Mouse (Mus musculus) E14TG2a.4 (cell line): ENCODE results near the gene Zfp804b.

Experiments used
- CTCF ChIP-seq: conservative IDR thresholded peaks from 2 replicates; pipeline ENCODE4 v1.5.1; 2014; ENCODE audit warnings: low read length
- NANOG ChIP-seq: IDR thresholded peaks from 2 replicates; pipeline ENCODE4 v1.6.1; 2014; ENCODE audit warnings: borderline replicate concordance, low read length, mixed read lengths
- POU5F1 ChIP-seq: IDR thresholded peaks from 2 replicates; pipeline ENCODE4 v1.6.1; 2014; ENCODE audit warnings: low read length, borderline replicate concordance

DNA sequence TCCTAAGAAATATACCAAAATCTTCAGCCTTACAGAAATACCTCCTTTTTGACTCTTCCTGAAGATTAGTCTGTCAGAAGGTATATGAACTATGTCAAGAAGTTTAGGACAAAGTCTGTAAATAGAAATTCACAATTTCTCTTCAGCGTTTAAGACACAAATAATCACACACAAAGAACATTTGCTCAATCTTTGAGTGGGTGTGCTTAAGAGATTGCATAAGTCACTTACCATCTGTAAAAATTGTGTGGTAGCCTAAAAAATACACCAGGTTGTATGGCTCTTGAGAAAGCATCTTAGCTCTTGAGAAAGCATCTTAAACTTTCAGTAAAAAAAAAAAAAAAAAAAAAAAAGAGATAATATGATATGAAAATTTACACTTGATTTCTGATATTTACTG lies 60.2 kb downstream of the Zfp804b start:
- TF ChIP-seq NANOG (no peak), CTCF (no peak), POU5F1 (no peak)
